Mouse (Mus musculus) stomach, postnatal 0 days (tissue): ENCODE measurements around the gene Sprtn.

ENCODE experiments used
- CTCF ChIP-seq: IDR thresholded peaks from 2 replicates; pipeline ENCODE4 v1.5.1; 2016; ENCODE audit warnings: antibody characterized with exemption, low read depth, mild to moderate bottlenecking, moderate library complexity
- EP300 ChIP-seq: optimal IDR thresholded peaks from 2 replicates; pipeline ENCODE3; 2016; ENCODE audit warnings: antibody characterized with exemption

DNA sequence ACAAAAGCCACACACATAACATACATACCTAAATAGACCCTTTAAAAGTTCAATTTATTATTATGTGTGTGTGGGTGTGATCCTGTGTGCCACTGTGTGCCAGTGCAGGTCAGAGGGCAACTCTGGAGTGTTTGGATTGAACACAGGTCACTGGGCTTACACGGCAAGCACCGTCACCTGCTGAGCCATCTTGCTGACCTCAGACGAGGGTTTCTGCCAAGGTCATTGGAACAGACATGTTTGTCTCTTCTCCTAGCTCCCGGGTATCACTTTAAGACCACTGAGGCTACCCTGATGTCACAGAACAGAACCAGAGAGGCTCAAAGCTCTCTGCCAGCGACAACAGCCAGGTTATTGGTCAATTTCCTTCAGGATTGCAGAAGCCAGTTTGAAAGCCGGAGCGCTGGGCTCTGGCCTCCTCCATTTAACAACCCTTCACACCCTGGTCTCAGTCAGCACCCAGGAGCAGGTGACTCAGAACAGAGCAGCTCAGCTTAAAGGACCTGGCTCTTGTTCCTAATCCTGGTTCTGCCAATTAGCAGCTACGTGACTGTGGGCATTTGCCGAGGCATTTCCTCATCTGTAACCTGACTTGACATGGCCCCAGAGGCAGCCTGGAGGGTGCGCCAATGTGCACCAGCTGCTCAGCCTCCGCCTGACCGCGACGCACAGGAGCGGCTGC lies 26.4 kb downstream of the Sprtn start:
- TF ChIP-seq CTCF: no peak
- TF ChIP-seq EP300: no peak
